In genomic region chr9:77967584-77968163, GRCm38 (mm10) we compare ENCODE assay signal across 15 mouse cellular contexts. TPM values are rescaled to one million over a fixed set of nuclear protein-coding genes. Genes with fewer than 3 reads are reported as not detected.
DNase-seq lines count a peak whose midpoint lies in the region; ATAC-seq and TF ChIP-seq lines count a peak whose summit lies in the region.
"Had no signal": no experiment of that assay in that cellular context is flagged by ENCODE, and none has a peak within 500 bp of the region (broad histone marks: within the 10 kb centered on the region; RNA-seq: fewer than 3 reads in every experiment).

No protein-coding gene starts in this region.

- no peak overlapping the region for H3K27ac ChIP-seq in liver, postnatal 0 days (ENCODE audit: low read depth)
- H3K27ac ChIP-seq: embryonic facial prominence, embryonic 15.5 days; liver, embryonic 15.5 days had no signal

- no peak for ATAC-seq in liver, postnatal 0 days
- ATAC-seq: forebrain, embryonic 16.5 days had no signal

- no peaks in the 10 kb centered on the region for H3K4me1 ChIP-seq in liver, postnatal 0 days (ENCODE audit: insufficient read depth)

- H3K4me2 ChIP-seq in liver, postnatal 0 days (ENCODE audit: low read depth, low read length), result no peak overlapping the region
- H3K4me2 ChIP-seq: embryonic facial prominence, embryonic 15.5 days; liver, embryonic 15.5 days had no signal

- peaks cover 16% of the 10 kb centered on the region for H3K36me3 ChIP-seq in liver, postnatal 0 days (replicated peaks; ENCODE audit: insufficient read depth, low read length)
- H3K36me3 ChIP-seq: embryonic facial prominence, embryonic 15.5 days; liver, embryonic 15.5 days had no signal

- H3K9me3 ChIP-seq in liver, postnatal 0 days (ENCODE audit: low read length), result no peaks in the 10 kb centered on the region
- H3K9me3 ChIP-seq: embryonic facial prominence, embryonic 15.5 days; liver, embryonic 15.5 days had no signal

- H3K4me3 ChIP-seq in liver, postnatal 0 days (ENCODE audit: low read depth, low read length), result no peak overlapping the region
- H3K4me3 ChIP-seq: embryonic facial prominence, embryonic 15.5 days; liver, embryonic 15.5 days had no signal

- TF ChIP-seq EP300 in liver, postnatal 0 days (IDR thresholded peaks at IDR 0.05; ENCODE audit: low read depth), result no peak

- H3K27me3 ChIP-seq in liver, postnatal 0 days (ENCODE audit: insufficient read depth, low read length), result no peaks in the 10 kb centered on the region
- H3K27me3 ChIP-seq: embryonic facial prominence, embryonic 15.5 days; liver, embryonic 15.5 days had no signal

- H3K9ac ChIP-seq in liver, postnatal 0 days (replicated peaks), result no peak overlapping the region
- H3K9ac ChIP-seq: embryonic facial prominence, embryonic 15.5 days; liver, embryonic 15.5 days had no signal

- TF ChIP-seq CTCF in liver, postnatal 0 days (IDR thresholded peaks at IDR 0.05; ENCODE audit: low read depth), result no peak

- peak; percentile 28 to 37 for DNase-seq in cerebellum, adult 18-20 months
- no peak for DNase-seq in cerebellum, adult 11 months
- DNase-seq in left cerebral cortex, adult 11 months (ENCODE audit: low spot score), result peak; percentile 63
- no peak for DNase-seq in left cerebral cortex, postnatal 4 days
- peak; percentile 10 for DNase-seq in brain, embryonic 18.5 days (ENCODE audit: low read depth, low spot score)
- DNase-seq in left cerebral cortex, postnatal 14 days (ENCODE audit: low spot score in 2 of 2), result peak; percentile 58 to 85
- no peak for DNase-seq in liver, postnatal 0 days
- no peak for DNase-seq in gastrocnemius, postnatal 25 days
- DNase-seq: B cell, adult 2 months; kidney, adult 2 months; kidney, postnatal 4 days; thymus, postnatal 25 days had no signal

- 87% methylated on average over 12 of the region's 12 CpGs for WGBS in liver, postnatal 0 days (ENCODE audit: insufficient replicate concordance)

- intact Hi-C loops in left cerebral cortex, postnatal 4 days (cut with DNase I), result no loop called here
- intact Hi-C loops in left cerebral cortex, postnatal 14 days (cut with DNase I), result no loop called here

RNA-seq across cellular contexts. Expression of gene Elovl5, which starts 50.5 kb away (rescaled TPM):
- total RNA-seq in left cerebral cortex, postnatal 4 days (2021), result 10 to 100 TPM; 62.7 to 65.3 TPM
- total RNA-seq in left cerebral cortex, postnatal 14 days (2021), result 10 to 100 TPM; 75.5 to 79.5 TPM
- 107 and 112 TPM in 2 replicates for polyA plus RNA-seq in liver, postnatal 0 days (2015; fragmentation: Nextera tagmentation; extraction: Ambion mirVana)
- 10 to 100 TPM in 1 of 2 experiments, 1 to 10 TPM in 1; 9.3 to 11.8 TPM for total RNA-seq in gastrocnemius, postnatal 25 days (2021)

Comparison
In these comparisons a context has a peak if more than half of its experiments do, and no peak if none do; other contexts are left out.
1. DNase-seq: peak in cerebellum, adult 18-20 months (2 of 2), left cerebral cortex, adult 11 months (single experiment), brain, embryonic 18.5 days (single experiment) and left cerebral cortex, postnatal 14 days (2 of 2); none in cerebellum, adult 11 months (single experiment), left cerebral cortex, postnatal 4 days (single experiment), liver, postnatal 0 days (single experiment) and gastrocnemius, postnatal 25 days (single experiment).
2. RNA of gene Elovl5, which starts 50.5 kb away (total RNA-seq): 75.5 to 79.5 TPM in left cerebral cortex, postnatal 14 days and 62.7 to 65.3 TPM in left cerebral cortex, postnatal 4 days; 9.3 to 11.8 TPM in gastrocnemius, postnatal 25 days; every median in the first group is over 4 times any median in the second.